Mouse (Mus musculus) embryo, embryonic 11.5 days (tissue): ENCODE data around the gene Fcgrt.
A peak's percentile ranks its signal among the peaks of the same experiment; 100 is the strongest.
"Not testable (repeated sequence)": the region's sequence is repeated elsewhere in the genome, so short reads cannot be mapped to it uniquely, and the experiment has no call there.

ENCODE experiments used
- DNase-seq: peaks from one replicate; pipeline ENCODE4 v3.0.0-alpha.2; 2012; ENCODE audit warnings: low read depth, low spot score

Gene Fcgrt

GRCm38 (mm10) chr7:45129776-45130512, 26.3 kb upstream of the Fcgrt start:
- no peak for DNase-seq

- peak; percentile 50 for DNase-seq
Measured at GRCm38 (mm10) chr7:45129318-45129717, 25.7 kb upstream of the Fcgrt start.

- peak; percentile 99 for DNase-seq
Measured at GRCm38 (mm10) chr7:45128624-45129246, 25.1 kb upstream of the Fcgrt start, which contains the start of gene Rpl13a. Rpl13a (minus strand) TSS chr7:45128761.

GRCm38 (mm10) chr7:45127700-45128224, 24.1 kb upstream of the Fcgrt start:
- DNase-seq, result no peak

GRCm38 (mm10) chr7:45126844-45127699, 23.4 kb upstream of the Fcgrt start:
- DNase-seq, result no peak

- DNase-seq, result no peak
Measured at GRCm38 (mm10) chr7:45126147-45126843, 22.6 kb upstream of the Fcgrt start.

GRCm38 (mm10) chr7:45125649-45126048, 22.0 kb upstream of the Fcgrt start:
- DNase-seq, result not testable (repeated sequence)

- no peak for DNase-seq
Measured at GRCm38 (mm10) chr7:45125144-45125600, 21.5 kb upstream of the Fcgrt start.

GRCm38 (mm10) chr7:45124224-45125143, 20.8 kb upstream of the Fcgrt start, which contains the start of gene Rps11:
Rps11 (minus strand) TSS chr7:45124439.
- peak; percentile 100 for DNase-seq

- DNase-seq, result no peak
Measured at GRCm38 (mm10) chr7:45123186-45123570, 19.5 kb upstream of the Fcgrt start.

- DNase-seq, result no peak
Measured at GRCm38 (mm10) chr7:45122561-45123185, 19.0 kb upstream of the Fcgrt start.

GRCm38 (mm10) chr7:45121966-45122365, 18.3 kb upstream of the Fcgrt start:
- no peak for DNase-seq

- DNase-seq, result no peak
Measured at GRCm38 (mm10) chr7:45121404-45121803, 17.8 kb upstream of the Fcgrt start.

- DNase-seq, result no peak
Measured at GRCm38 (mm10) chr7:45119780-45120709, 16.4 kb upstream of the Fcgrt start.

GRCm38 (mm10) chr7:45118336-45118735, 14.7 kb upstream of the Fcgrt start:
- no peak for DNase-seq

- no peak for DNase-seq
Measured at GRCm38 (mm10) chr7:45117566-45117965, 13.9 kb upstream of the Fcgrt start.

GRCm38 (mm10) chr7:45113476-45113875, 9.8 kb upstream of the Fcgrt start:
- DNase-seq, result no peak

GRCm38 (mm10) chr7:45112529-45112928, 8.9 kb upstream of the Fcgrt start:
- no peak for DNase-seq

GRCm38 (mm10) chr7:45111940-45112339, 8.3 kb upstream of the Fcgrt start:
- no peak for DNase-seq
